21 mouse cellular contexts compared by ENCODE assay signal in genomic region chr12:8708876-8709275, GRCm38 (mm10).
"Had no signal": no experiment of that assay in that cellular context is flagged by ENCODE, and none has a peak within 500 bp of the region (broad histone marks: within the 10 kb centered on the region; RNA-seq: fewer than 3 reads in every experiment).

No protein-coding gene starts in this region.

- H3K27me3 ChIP-seq: liver, embryonic 15.5 days; lung, embryonic 15.5 days; midbrain, embryonic 12.5 days; neural tube, embryonic 13.5 days; neural tube, embryonic 15.5 days had no signal

- H3K27ac ChIP-seq: liver, embryonic 15.5 days; lung, embryonic 15.5 days; macrophage; midbrain, embryonic 12.5 days; neural tube, embryonic 13.5 days; neural tube, embryonic 15.5 days had no signal

- H3K4me2 ChIP-seq: liver, embryonic 15.5 days; lung, embryonic 15.5 days; midbrain, embryonic 12.5 days; neural tube, embryonic 13.5 days; neural tube, embryonic 15.5 days had no signal

- H3K4me1 ChIP-seq: lung, embryonic 15.5 days; midbrain, embryonic 12.5 days; neural tube, embryonic 13.5 days; neural tube, embryonic 15.5 days had no signal

- DNase-seq: lung, adult 2 months; lung, postnatal 14 days; lung, postnatal 36 days; midbrain, embryonic 14.5 days; retina, postnatal 1 day; right cerebral cortex, adult 18-20 months; right cerebral cortex, postnatal 25 days; right cerebral cortex, postnatal 4 days; spleen, adult 18-20 months; thymus, adult 18-20 months; thymus, postnatal 14 days; thymus, postnatal 4 days had no signal

- H3K4me3 ChIP-seq: liver, embryonic 15.5 days; lung, embryonic 15.5 days; midbrain, embryonic 12.5 days; myocyte; neural tube, embryonic 13.5 days; neural tube, embryonic 15.5 days had no signal

- H3K9ac ChIP-seq: liver, embryonic 15.5 days; lung, embryonic 15.5 days; midbrain, embryonic 12.5 days; neural tube, embryonic 13.5 days; neural tube, embryonic 15.5 days had no signal

- ATAC-seq: lung, postnatal 0 days; midbrain, embryonic 16.5 days had no signal

- H3K9me3 ChIP-seq: liver, embryonic 15.5 days; lung, embryonic 15.5 days; midbrain, embryonic 12.5 days; neural tube, embryonic 13.5 days; neural tube, embryonic 15.5 days had no signal
